Mouse (Mus musculus) cortical plate, adult 2 months (tissue): ENCODE measurements at regions not wholly inside any gene's neighbourhood (a gene's known extent, or its start where the extent isn't known, plus 50 kb on each side); places are given as distances from the start of the nearest gene placed in this dataset.

Experiments
- CTCF ChIP-seq: fragments of 200-500 bp; IDR thresholded peaks from 2 replicates; pipeline ENCODE4 v1.5.1; 2011; ENCODE audit warnings: mild to moderate bottlenecking, control low read depth, low read length; ENCODE audit not compliant: insufficient read depth; ENCODE audit errors: extremely low read depth
- POLR2A ChIP-seq: fragments of 200-500 bp; IDR thresholded peaks from 2 replicates; pipeline ENCODE4 v1.6.1; 2011; ENCODE audit warnings: mild to moderate bottlenecking, low read length, control low read depth; ENCODE audit not compliant: insufficient read depth; ENCODE audit errors: extremely low read depth

DNA sequence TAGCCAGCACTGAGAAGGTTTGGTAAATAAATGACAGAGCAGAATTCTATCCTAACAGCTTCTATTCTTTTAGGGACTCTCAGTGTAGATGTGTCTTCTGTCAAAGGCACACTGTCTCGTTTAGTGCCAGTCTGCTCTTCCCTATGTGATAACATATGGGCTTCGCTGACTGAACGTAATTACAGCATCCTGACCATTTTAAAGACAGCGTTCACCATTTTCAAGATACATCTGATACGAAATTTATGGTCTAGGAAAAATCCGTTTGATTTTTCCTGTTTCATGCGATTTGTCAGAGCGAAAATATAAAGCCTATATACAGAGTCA lies 103.4 kb upstream of the Cdh6 start:
- TF ChIP-seq CTCF (no peak), POLR2A (no peak)
